Mouse (Mus musculus): ENCODE measurements around the gene Ebp. TPM values are rescaled to one million over a fixed set of nuclear protein-coding genes. Genes with fewer than 3 reads are reported as not detected.

Ebp gene
- polyA plus RNA-seq, 1 experiment from 2014 or later = 45.9 TPM

DNA sequence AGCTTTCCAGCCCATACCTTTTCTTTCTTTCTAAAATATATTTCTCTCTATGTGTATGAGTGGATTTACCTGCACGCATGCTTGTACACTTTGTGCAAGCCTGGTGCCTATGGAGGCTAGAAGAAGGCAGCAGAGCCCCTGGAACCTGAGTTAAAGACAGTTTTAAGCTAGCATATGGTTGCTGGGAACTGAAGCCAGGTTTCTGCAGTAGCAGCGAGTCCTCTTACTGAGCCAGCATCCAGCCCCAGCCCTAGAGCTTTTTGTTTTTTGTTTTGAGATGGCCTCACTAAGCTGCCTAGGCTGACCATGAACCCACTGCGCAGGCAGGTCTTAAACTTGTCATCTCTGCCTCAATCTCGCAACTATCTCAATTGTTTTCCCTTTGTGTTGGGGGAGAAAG is 28.8 kb downstream of the Ebp start:
- 91% methylated on average over 4 of the region's 4 CpGs for WGBS (ENCODE audit: missing documents)

DNA sequence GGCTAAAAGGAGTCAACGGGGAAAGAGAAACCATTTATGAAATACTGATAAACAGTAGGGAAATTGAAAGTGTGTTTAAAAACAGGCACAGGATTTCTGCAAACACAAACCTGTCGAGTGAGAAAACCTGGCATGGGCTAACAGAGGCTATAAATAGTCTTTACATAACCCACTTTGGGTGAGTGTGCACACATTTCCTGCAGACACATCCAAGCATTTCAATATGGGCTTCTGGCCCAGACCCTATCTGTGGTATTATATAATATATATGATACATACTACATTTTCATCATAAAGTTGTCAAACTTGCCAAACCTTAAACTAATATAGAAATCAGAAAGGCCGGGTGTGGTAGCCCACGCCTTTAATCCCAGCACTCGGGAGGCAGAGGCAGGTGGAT is 30.2 kb downstream of the Ebp start:
- Histone ChIP-seq H3K36me3 (ENCODE audit: inconsistent target) (no peaks in the 10 kb centered on the region), H3K4me3 (ENCODE audit: inconsistent target) (no peak overlapping the region), H3K79me2 (ENCODE audit: inconsistent target) (no peaks in the 10 kb centered on the region), H3K27ac (no peak overlapping the region)
- 34% methylated on average over 2 of the region's 5 CpGs for WGBS (ENCODE audit: missing documents)

More for the DNA sequence above, 28.8 kb downstream of the Ebp start:
- Histone ChIP-seq H3K4me3 (ENCODE audit: inconsistent target) (no peak overlapping the region), H3K79me2 (ENCODE audit: inconsistent target) (no peaks in the 10 kb centered on the region), H3K27ac (no peak overlapping the region), H3K36me3 (ENCODE audit: inconsistent target) (no peaks in the 10 kb centered on the region)

- Histone ChIP-seq H3K27ac (peak within 1 kb of the TSS; percentile 91), H3K36me3 (ENCODE audit: inconsistent target) (no peaks in the 10 kb centered on the region), H3K4me3 (ENCODE audit: inconsistent target) (peak within 1 kb of the TSS; percentile 55), H3K79me2 (ENCODE audit: inconsistent target) (peaks cover 24% of the 10 kb centered on the region)
- WGBS (ENCODE audit: missing documents) = 31% methylated on average over 54 of the region's 65 CpGs
These were observed 47.9 kb downstream of the Ebp start, which contains the start of gene Rbm3 for GRCm38 (mm10) chrX:8145153-8145991. TSS of gene Rbm3 (minus strand) at chrX:8145880.

DNA sequence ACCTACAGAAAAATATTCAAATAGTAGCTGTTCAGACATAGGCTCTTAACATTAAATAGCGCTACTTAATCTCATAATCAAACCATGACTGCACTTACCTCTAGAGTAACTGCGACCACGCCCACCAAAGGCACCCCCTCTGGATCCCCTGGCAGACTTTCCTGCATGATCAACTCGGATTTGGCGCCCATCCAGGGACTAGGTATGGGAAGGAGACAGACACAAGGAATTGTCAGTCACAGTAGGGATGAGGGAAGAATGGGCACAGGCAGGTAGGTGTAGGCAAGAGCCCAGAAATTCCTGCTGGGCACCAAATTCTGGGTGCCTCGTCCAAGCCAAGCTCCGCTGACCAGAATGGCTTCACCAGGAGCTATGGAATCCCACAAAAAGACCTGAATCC is 49.6 kb downstream of the Ebp start:
- Histone ChIP-seq H3K27ac (no peak overlapping the region), H3K36me3 (ENCODE audit: inconsistent target) (no peaks in the 10 kb centered on the region), H3K79me2 (ENCODE audit: inconsistent target) (peaks cover 24% of the 10 kb centered on the region), H3K4me3 (ENCODE audit: inconsistent target) (peak overlapping the region; percentile 55)
- 71% methylated on average over 7 of the region's 7 CpGs for WGBS (ENCODE audit: missing documents)

GRCm38 (mm10) chrX:8142948-8143347 is 50.4 kb downstream of the Ebp start:
- no peak overlapping the region for H3K27ac ChIP-seq
- 93% methylated on average over 4 of the region's 7 CpGs for WGBS (ENCODE audit: missing documents)
- peaks cover 24% of the 10 kb centered on the region for H3K79me2 ChIP-seq (ENCODE audit: inconsistent target)
- H3K36me3 ChIP-seq (ENCODE audit: inconsistent target) = no peaks in the 10 kb centered on the region
- H3K4me3 ChIP-seq (ENCODE audit: inconsistent target) = no peak overlapping the region

GRCm38 (mm10) chrX:8141058-8141457 is 52.3 kb downstream of the Ebp start:
- H3K79me2 ChIP-seq (ENCODE audit: inconsistent target) = peaks cover 24% of the 10 kb centered on the region
- H3K27ac ChIP-seq = no peak overlapping the region
- no peaks in the 10 kb centered on the region for H3K36me3 ChIP-seq (ENCODE audit: inconsistent target)
- H3K4me3 ChIP-seq (ENCODE audit: inconsistent target) = no peak overlapping the region
- 71% methylated on average over 2 of the region's 3 CpGs for WGBS (ENCODE audit: missing documents)

DNA sequence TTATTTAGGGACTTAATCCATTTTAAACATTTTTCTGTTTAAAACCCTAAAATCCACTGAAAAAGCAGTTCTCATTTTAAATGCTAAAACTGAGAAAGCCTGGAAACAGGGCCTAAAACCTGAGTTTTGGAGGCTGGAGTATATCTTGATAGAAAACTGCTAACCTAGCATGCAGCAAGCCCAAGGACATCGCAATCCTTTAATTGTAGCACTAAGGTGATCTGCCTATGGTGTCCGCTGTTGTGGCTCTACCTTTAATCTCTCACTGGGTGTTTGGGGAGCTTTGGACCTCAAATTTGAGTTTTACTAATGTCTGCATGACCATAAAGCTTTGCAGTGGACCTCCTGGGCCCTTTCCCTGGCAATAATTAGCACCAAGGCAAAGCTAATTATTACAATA is 52.9 kb downstream of the Ebp start:
- H3K4me3 ChIP-seq (ENCODE audit: inconsistent target) = no peak overlapping the region
- 90% methylated on average over 2 of the region's 2 CpGs for WGBS (ENCODE audit: missing documents)
- H3K36me3 ChIP-seq (ENCODE audit: inconsistent target) = no peaks in the 10 kb centered on the region
- H3K27ac ChIP-seq = no peak overlapping the region
- H3K79me2 ChIP-seq (ENCODE audit: inconsistent target) = peaks cover 24% of the 10 kb centered on the region

- no peak overlapping the region for H3K27ac ChIP-seq
These were observed 53.8 kb downstream of the Ebp start for GRCm38 (mm10) chrX:8139480-8139879.

GRCm38 (mm10) chrX:8135886-8136285 is 57.4 kb downstream of the Ebp start:
- Histone ChIP-seq H3K4me3 (ENCODE audit: inconsistent target) (no peak overlapping the region), H3K36me3 (ENCODE audit: inconsistent target) (no peaks in the 10 kb centered on the region), H3K79me2 (ENCODE audit: inconsistent target) (peaks cover 8% of the 10 kb centered on the region), H3K27ac (no peak overlapping the region)
- WGBS (ENCODE audit: missing documents) = 19% methylated on average over 2 of the region's 2 CpGs

More at GRCm38 (mm10) chrX:8139480-8139879, 53.8 kb downstream of the Ebp start:
- no peak overlapping the region for H3K4me3 ChIP-seq (ENCODE audit: inconsistent target)
- H3K79me2 ChIP-seq (ENCODE audit: inconsistent target) = peaks cover 17% of the 10 kb centered on the region
- no peaks in the 10 kb centered on the region for H3K36me3 ChIP-seq (ENCODE audit: inconsistent target)
- 30% methylated on average over 1 of the region's 1 CpGs for WGBS (ENCODE audit: missing documents)

Other genes starting within 250 kb of the Ebp start
- gene Hdac6, start 245.6 kb downstream of the Ebp start, polyA plus RNA-seq (2018) = 6.9 to 9.1 TPM (median 7.1 TPM) in 3 replicates
- 0.14 TPM in 1 of 3 replicates, not detected in the others for gene Gata1, start 215.4 kb downstream of the Ebp start, polyA plus RNA-seq (2018)
- not detected in 3 replicates for gene Glod5, start 175.0 kb downstream of the Ebp start, polyA plus RNA-seq (2018)
- 9.2 to 19.9 TPM (median 11.6 TPM) in 3 replicates for gene Suv39h1, start 118.8 kb downstream of the Ebp start, polyA plus RNA-seq (2018)
- gene Was, start 103.0 kb downstream of the Ebp start, polyA plus RNA-seq (2018) = 81.5 to 139 TPM (median 109 TPM) in 3 replicates
- gene Wdr13, start 60.6 kb downstream of the Ebp start, polyA plus RNA-seq (2018) = 19.0 to 31.3 TPM (median 22.7 TPM) in 3 replicates
- 335 to 573 TPM (median 513 TPM) in 3 replicates for gene Rbm3, start 47.6 kb downstream of the Ebp start, polyA plus RNA-seq (2018)
- 5.8 to 6.8 TPM (median 6.5 TPM) in 3 replicates for gene Tbc1d25, start 17.3 kb downstream of the Ebp start, polyA plus RNA-seq (2018)
- gene Porcn, start 13.0 kb upstream of the Ebp start, polyA plus RNA-seq (2018) = 0.90 to 1.2 TPM (median 0.98 TPM) in 3 replicates
- 8.2 to 10.3 TPM (median 8.3 TPM) in 3 replicates for gene Ftsj1, start 58.9 kb upstream of the Ebp start, polyA plus RNA-seq (2018)
- gene Slc38a5, start 77.6 kb upstream of the Ebp start, polyA plus RNA-seq (2018) = not detected in 3 replicates
- gene Ssxb10, start 133.9 kb upstream of the Ebp start, polyA plus RNA-seq (2018) = not detected in 3 replicates
- not detected in 3 replicates for gene Ssxb9, start 173.5 kb upstream of the Ebp start, polyA plus RNA-seq (2018)
- not detected in 3 replicates for gene Ssxb1, start 219.8 kb upstream of the Ebp start, polyA plus RNA-seq (2018)